Mouse (Mus musculus) layer of hippocampus, postnatal 10 days (tissue): ENCODE data around the gene Ndufs1. TPM values are rescaled to one million over a fixed set of nuclear protein-coding genes. Genes with fewer than 3 reads are reported as not detected.

Experiments
- DNase-seq, 2 experiments: peaks; one replicate each; pipeline ENCODE4 v3.0.0; 2021; ENCODE audit warnings: low spot score in 2 of 2
- long read RNA-seq: library from polyadenylated mRNA; stranded (forward); transcript quantifications from one replicate; pipeline ENCODE4 v2.0.0, GENCODE M21; 2023
- total RNA-seq, 2 experiments: library from RNA; stranded (reverse); gene quantifications; 2 replicates each; pipeline ENCODE4 v1.2.3; 2021

Gene Ndufs1
- total RNA-seq, result 100 to 1,000 TPM; 145 to 148 TPM
- long read RNA-seq, transcript Ndufs1-201 (19 exons, 2,661 nt), result major isoform, 83 of 191 reads
- long read RNA-seq, transcript Ndufs1-203 (19 exons, 2,590 nt), result minor isoform, 46 of 191 reads
- long read RNA-seq, partial matches to known transcripts, result 15 of 191 reads
- long read RNA-seq, other reads (novel, unspliced or antisense), result 45 of 191 reads

- peak; percentile 98 to 99 for DNase-seq
Measured at GRCm38 (mm10) chr1:63176604-63177421, at the start of gene Ndufs1, which contains the start of gene Eef1b2. TSS of gene Ndufs1 (minus strand) at chr1:63176833. TSS of gene Eef1b2 (plus strand) at chr1:63176825.

- no peak for DNase-seq
Measured at GRCm38 (mm10) chr1:63225890-63226289, 49.3 kb upstream of the Ndufs1 start.

- DNase-seq, result no peak
Measured at GRCm38 (mm10) chr1:63225009-63225408, 48.4 kb upstream of the Ndufs1 start.

- DNase-seq, result no peak
Measured at GRCm38 (mm10) chr1:63219277-63219676, 42.6 kb upstream of the Ndufs1 start.

GRCm38 (mm10) chr1:63214631-63215030 lies 38.0 kb upstream of the Ndufs1 start:
- DNase-seq, result no peak

- DNase-seq, result no peak
Measured at GRCm38 (mm10) chr1:63214271-63214558, 37.6 kb upstream of the Ndufs1 start, which contains the start of gene Gpr1. TSS of gene Gpr1 (minus strand) at chr1:63214543.

GRCm38 (mm10) chr1:63213478-63214270 lies 37.0 kb upstream of the Ndufs1 start:
- no peak for DNase-seq

GRCm38 (mm10) chr1:63209861-63210529 lies 33.4 kb upstream of the Ndufs1 start:
- DNase-seq, result no peak

- DNase-seq, result no peak
Measured at GRCm38 (mm10) chr1:63207607-63208006, 31.0 kb upstream of the Ndufs1 start.

- no peak for DNase-seq
Measured at GRCm38 (mm10) chr1:63204660-63205394, 28.2 kb upstream of the Ndufs1 start.

- DNase-seq, result peak in 1 of 2 experiments; percentile 26
Measured at GRCm38 (mm10) chr1:63203950-63204659, 27.5 kb upstream of the Ndufs1 start.

- DNase-seq, result no peak
Measured at GRCm38 (mm10) chr1:63203471-63203870, 26.8 kb upstream of the Ndufs1 start.

GRCm38 (mm10) chr1:63201672-63202071 lies 25.0 kb upstream of the Ndufs1 start:
- DNase-seq, result no peak

- no peak for DNase-seq
Measured at GRCm38 (mm10) chr1:63200322-63200721, 23.7 kb upstream of the Ndufs1 start.

- DNase-seq, result no peak
Measured at GRCm38 (mm10) chr1:63199387-63199786, 22.8 kb upstream of the Ndufs1 start.

GRCm38 (mm10) chr1:63195848-63196512 lies 19.3 kb upstream of the Ndufs1 start:
- no peak for DNase-seq

- DNase-seq, result no peak
Measured at GRCm38 (mm10) chr1:63192306-63193065, 15.9 kb upstream of the Ndufs1 start.

- peak; percentile 38 to 45 for DNase-seq
Measured at GRCm38 (mm10) chr1:63190851-63191250, 14.2 kb upstream of the Ndufs1 start.

GRCm38 (mm10) chr1:63188536-63188935 lies 11.9 kb upstream of the Ndufs1 start:
- no peak for DNase-seq
